Mouse (Mus musculus): ENCODE results near the gene Xpc.

GRCm38 (mm10) chr6:91489872-91490271 is 25.8 kb downstream of the Xpc start:
- TF ChIP-seq EP300 (IDR thresholded peaks at IDR 0.05; ENCODE audit: low read depth): no peak
- TF ChIP-seq CTCF (IDR thresholded peaks at IDR 0.05; ENCODE audit: low read depth): no peak

Measured in liver, embryonic 14.5 days (tissue).